Mouse (Mus musculus): ENCODE results near the gene Slc23a2.

Slc23a2 gene

GRCm38 (mm10) chr2:132047364-132047763 lies 97.5 kb downstream of the Slc23a2 start:
- DNase-seq (ENCODE audit: low read depth), result no peak

- no peak for DNase-seq (ENCODE audit: low read depth)
These were observed 98.2 kb downstream of the Slc23a2 start for GRCm38 (mm10) chr2:132046659-132047058.

- DNase-seq (ENCODE audit: low read depth), result no peak
These were observed 100.3 kb downstream of the Slc23a2 start for GRCm38 (mm10) chr2:132044320-132045274.

- DNase-seq (ENCODE audit: low read depth), result peak; percentile 94
These were observed 101.7 kb downstream of the Slc23a2 start for GRCm38 (mm10) chr2:132043101-132043621.

GRCm38 (mm10) chr2:132039894-132040293 lies 105.0 kb downstream of the Slc23a2 start:
- DNase-seq (ENCODE audit: low read depth), result no peak

- DNase-seq (ENCODE audit: low read depth), result no peak
These were observed 108.6 kb downstream of the Slc23a2 start for GRCm38 (mm10) chr2:132036326-132036725.

GRCm38 (mm10) chr2:132035470-132035835 lies 109.5 kb downstream of the Slc23a2 start:
- no peak for DNase-seq (ENCODE audit: low read depth)

GRCm38 (mm10) chr2:132034590-132035469 lies 110.1 kb downstream of the Slc23a2 start:
- DNase-seq (ENCODE audit: low read depth), result no peak

GRCm38 (mm10) chr2:132031364-132032095 lies 113.4 kb downstream of the Slc23a2 start:
- no peak for DNase-seq (ENCODE audit: low read depth)

GRCm38 (mm10) chr2:132030418-132031363 lies 114.2 kb downstream of the Slc23a2 start:
- no peak for DNase-seq (ENCODE audit: low read depth)

- no peak for DNase-seq (ENCODE audit: low read depth)
These were observed 115.1 kb downstream of the Slc23a2 start, which contains the start of gene Rassf2 for GRCm38 (mm10) chr2:132029646-132030417. Gene Rassf2 (minus strand): TSS chr2:132030258.

GRCm38 (mm10) chr2:132028894-132029605 lies 115.9 kb downstream of the Slc23a2 start:
- DNase-seq (ENCODE audit: low read depth), result no peak

- no peak for DNase-seq (ENCODE audit: low read depth)
These were observed 116.8 kb downstream of the Slc23a2 start for GRCm38 (mm10) chr2:132028107-132028506.

GRCm38 (mm10) chr2:132027366-132027765 lies 117.5 kb downstream of the Slc23a2 start:
- DNase-seq (ENCODE audit: low read depth), result no peak

GRCm38 (mm10) chr2:132024028-132024427 lies 120.9 kb downstream of the Slc23a2 start:
- no peak for DNase-seq (ENCODE audit: low read depth)

GRCm38 (mm10) chr2:132022621-132023020 lies 122.3 kb downstream of the Slc23a2 start:
- DNase-seq (ENCODE audit: low read depth), result no peak

GRCm38 (mm10) chr2:132021616-132022015 lies 123.3 kb downstream of the Slc23a2 start:
- no peak for DNase-seq (ENCODE audit: low read depth)

- DNase-seq (ENCODE audit: low read depth), result no peak
These were observed 123.8 kb downstream of the Slc23a2 start for GRCm38 (mm10) chr2:132020991-132021541.

- no peak for DNase-seq (ENCODE audit: low read depth)
These were observed 124.5 kb downstream of the Slc23a2 start for GRCm38 (mm10) chr2:132020420-132020819.
